Mouse (Mus musculus) myocyte (in vitro differentiated cells): Measurements from ENCODE around the gene Gabbr2.

ENCODE experiments used
- CEBPB ChIP-seq: IDR thresholded peaks from 2 replicates; pipeline ENCODE4 v1.6.1; 2011; ENCODE audit warnings: mild to moderate bottlenecking, moderate library complexity; ENCODE audit not compliant: poor library complexity, insufficient read depth, severe bottlenecking
- E2F4 ChIP-seq: IDR thresholded peaks from one replicate; pipeline ENCODE4 v1.6.1; 2011; ENCODE audit warnings: mild to moderate bottlenecking, control low read depth, moderate library complexity; ENCODE audit not compliant: insufficient read depth
- MAX ChIP-seq: IDR thresholded peaks from one replicate; pipeline ENCODE4 v1.6.1; 2011; ENCODE audit warnings: low read depth, mild to moderate bottlenecking, control low read depth
- MYOD1 ChIP-seq, 3 experiments: IDR thresholded peaks; one replicate each; pipeline ENCODE4 v1.6.1; 2011; ENCODE audit warnings: control low read depth in 2 of 3, low read depth in 2 of 3, mild to moderate bottlenecking in 2 of 3, moderate library complexity in 1 of 3; ENCODE audit not compliant: insufficient read length in 2 of 3, control insufficient read depth in 1 of 3
- MYOG ChIP-seq, 3 experiments: IDR thresholded peaks; one replicate each; pipeline ENCODE4 v1.6.1; 2011; ENCODE audit warnings: control low read depth in 2 of 3, low read depth in 2 of 3, mild to moderate bottlenecking in 2 of 3; ENCODE audit not compliant: insufficient read length in 2 of 3, control insufficient read depth in 1 of 3, insufficient read depth in 1 of 3
- POLR2A ChIP-seq: IDR thresholded peaks from one replicate; pipeline ENCODE4 v1.6.1; 2011; ENCODE audit warnings: low read depth, mild to moderate bottlenecking, control low read depth, moderate library complexity; ENCODE audit not compliant: insufficient read length
- POLR2AphosphoS2 ChIP-seq: IDR thresholded peaks from one replicate; pipeline ENCODE4 v1.6.1; 2011; ENCODE audit warnings: low read depth, control low read depth; ENCODE audit not compliant: insufficient read length
- REST ChIP-seq: IDR thresholded peaks from one replicate; pipeline ENCODE4 v1.6.1; 2011; ENCODE audit warnings: mild to moderate bottlenecking, control low read depth, moderate library complexity; ENCODE audit not compliant: insufficient read depth, insufficient read length
- USF1 ChIP-seq: IDR thresholded peaks from one replicate; pipeline ENCODE4 v1.6.1; 2011; ENCODE audit warnings: low read depth, mild to moderate bottlenecking, control low read depth, moderate library complexity

- TF ChIP-seq POLR2A (no peak), MYOG (IDR thresholded peaks at IDR 0.05; ENCODE audit: control insufficient read depth in 1 of 3, insufficient read depth in 1 of 3, insufficient read length in 2 of 3, low read depth in 2 of 3) (no peak), USF1 (no peak), REST (no peak), MAX (no peak), MYOD1 (IDR thresholded peaks at IDR 0.05; ENCODE audit: control insufficient read depth in 1 of 3, insufficient read length in 2 of 3, low read depth in 2 of 3) (no peak), POLR2AphosphoS2 (no peak), CEBPB (no peak), E2F4 (no peak)
Observed at GRCm38 (mm10) chr4:46742601-46743000, 249.1 kb downstream of the Gabbr2 start.
